Mouse (Mus musculus): ENCODE results near the gene Ntng2. TPM values are rescaled to one million over a fixed set of nuclear protein-coding genes. Genes with fewer than 3 reads are reported as not detected.

The Ntng2 gene
- 3.9 and 5.5 TPM in 2 replicates for polyA plus RNA-seq (2015; fragmentation: Nextera tagmentation; extraction: Ambion mirVana)

GRCm38 (mm10) chr2:29252599-29253204 lies at the start of gene Ntng2:
Ntng2 (minus strand) TSS chr2:29253005.
- H3K4me2 ChIP-seq, result peak within 1 kb of the TSS; percentile 99
- peak within 1 kb of the TSS; percentile 60 for H3K27ac ChIP-seq (replicated peaks)
- no peaks in the 10 kb centered on the region for H3K36me3 ChIP-seq
- peaks cover 23% of the 10 kb centered on the region for H3K27me3 ChIP-seq
- no peaks in the 10 kb centered on the region for H3K9me3 ChIP-seq
- H3K4me1 ChIP-seq (replicated peaks), result peaks cover 43% of the 10 kb centered on the region
- 0 out of 2 replicates have a peak, but pooled peaks have one; percentile 39 for ATAC-seq (ENCODE audit: low FRiP score, low read depth)
- peak within 1 kb of the TSS; percentile 54 for H3K4me3 ChIP-seq
- WGBS, result under 1% methylated on average over 54 of the region's 54 CpGs
- peak within 1 kb of the TSS; percentile 51 for H3K9ac ChIP-seq

GRCm38 (mm10) chr2:29295557-29295956 lies 42.8 kb upstream of the Ntng2 start:
- no peak for ATAC-seq (ENCODE audit: low FRiP score, low read depth)
- Histone ChIP-seq H3K4me1 (replicated peaks) (no peaks in the 10 kb centered on the region), H3K4me2 (no peak overlapping the region), H3K36me3 (no peaks in the 10 kb centered on the region), H3K4me3 (no peak overlapping the region), H3K9ac (no peak overlapping the region), H3K9me3 (0 out of 2 replicates have a peak, but pooled peaks cover 6% of the 10 kb centered on the region), H3K27ac (replicated peaks) (no peak overlapping the region), H3K27me3 (no peaks in the 10 kb centered on the region)
- 86% methylated on average over 3 of the region's 3 CpGs for WGBS

GRCm38 (mm10) chr2:29287651-29288050 lies 34.8 kb upstream of the Ntng2 start:
- H3K36me3 ChIP-seq, result no peaks in the 10 kb centered on the region
- WGBS, result 78% methylated on average over 5 of the region's 5 CpGs
- no peaks in the 10 kb centered on the region for H3K27me3 ChIP-seq
- no peak overlapping the region for H3K27ac ChIP-seq (replicated peaks)
- H3K4me3 ChIP-seq, result no peak overlapping the region
- no peak for ATAC-seq (ENCODE audit: low FRiP score, low read depth)
- H3K9me3 ChIP-seq, result no peaks in the 10 kb centered on the region
- no peak overlapping the region for H3K9ac ChIP-seq
- H3K4me2 ChIP-seq, result no peak overlapping the region
- no peaks in the 10 kb centered on the region for H3K4me1 ChIP-seq (replicated peaks)

- H3K27me3 ChIP-seq, result no peaks in the 10 kb centered on the region
- H3K4me3 ChIP-seq, result no peak overlapping the region
- H3K36me3 ChIP-seq, result no peaks in the 10 kb centered on the region
- H3K9ac ChIP-seq, result no peak overlapping the region
- H3K4me1 ChIP-seq (replicated peaks), result no peaks in the 10 kb centered on the region; the same call in 1 of the 2 replicates
- H3K27ac ChIP-seq (replicated peaks), result no peak overlapping the region
- no peak overlapping the region for H3K4me2 ChIP-seq
- H3K9me3 ChIP-seq, result no peaks in the 10 kb centered on the region
- no peak for ATAC-seq (ENCODE audit: low FRiP score, low read depth)
- 35% methylated on average over 5 of the region's 5 CpGs for WGBS
Observed at GRCm38 (mm10) chr2:29277703-29278121, 24.9 kb upstream of the Ntng2 start.

- peak; percentile 74; the same call in 1 of the 2 replicates for ATAC-seq (ENCODE audit: low FRiP score, low read depth)
- Histone ChIP-seq H3K4me1 (replicated peaks) (peaks cover 18% of the 10 kb centered on the region), H3K4me3 (no peak overlapping the region), H3K9ac (no peak overlapping the region; the same call in 1 of the 2 replicates), H3K36me3 (no peaks in the 10 kb centered on the region), H3K27ac (replicated peaks) (peak overlapping the region; percentile 66), H3K27me3 (no peaks in the 10 kb centered on the region), H3K4me2 (no peak overlapping the region), H3K9me3 (no peaks in the 10 kb centered on the region)
- WGBS, result 25% methylated on average over 7 of the region's 7 CpGs
Observed at GRCm38 (mm10) chr2:29271803-29272518, 19.2 kb upstream of the Ntng2 start.

GRCm38 (mm10) chr2:29271098-29271497 lies 18.3 kb upstream of the Ntng2 start:
- Histone ChIP-seq H3K9ac (no peak overlapping the region), H3K36me3 (no peaks in the 10 kb centered on the region), H3K4me1 (replicated peaks) (peaks cover 25% of the 10 kb centered on the region), H3K9me3 (no peaks in the 10 kb centered on the region), H3K4me3 (no peak overlapping the region), H3K27me3 (no peaks in the 10 kb centered on the region), H3K4me2 (no peak overlapping the region), H3K27ac (replicated peaks) (0 out of 2 replicates have a peak overlapping the region, but pooled peaks have one; percentile 21)
- no peak for ATAC-seq (ENCODE audit: low FRiP score, low read depth)
- WGBS, result 57% methylated on average over 7 of the region's 7 CpGs

GRCm38 (mm10) chr2:29266810-29267209 lies 14.0 kb upstream of the Ntng2 start:
- Histone ChIP-seq H3K4me2 (no peak overlapping the region), H3K27me3 (no peaks in the 10 kb centered on the region), H3K4me1 (replicated peaks) (peaks cover 16% of the 10 kb centered on the region), H3K4me3 (no peak overlapping the region), H3K36me3 (no peaks in the 10 kb centered on the region), H3K9me3 (no peaks in the 10 kb centered on the region), H3K27ac (replicated peaks) (0 out of 2 replicates have a peak overlapping the region, but pooled peaks have one; percentile 20), H3K9ac (no peak overlapping the region)
- peak; percentile 56; the same call in 1 of the 2 replicates for ATAC-seq (ENCODE audit: low FRiP score, low read depth)
- 26% methylated on average over 4 of the region's 4 CpGs for WGBS

- 27% methylated on average over 6 of the region's 6 CpGs for WGBS
- peaks cover 11% of the 10 kb centered on the region; the same call in 1 of the 2 replicates for H3K4me1 ChIP-seq (replicated peaks)
- H3K9ac ChIP-seq, result no peak overlapping the region
- H3K27ac ChIP-seq (replicated peaks), result no peak overlapping the region
- no peak overlapping the region for H3K4me3 ChIP-seq
- H3K36me3 ChIP-seq, result no peaks in the 10 kb centered on the region
- H3K4me2 ChIP-seq, result no peak overlapping the region
- peak; percentile 19; the same call in 1 of the 2 replicates for ATAC-seq (ENCODE audit: low FRiP score, low read depth)
- no peaks in the 10 kb centered on the region for H3K27me3 ChIP-seq
- no peaks in the 10 kb centered on the region for H3K9me3 ChIP-seq
Observed at GRCm38 (mm10) chr2:29262436-29262915, 9.7 kb upstream of the Ntng2 start.

- WGBS, result 79% methylated on average over 6 of the region's 6 CpGs
- ATAC-seq (ENCODE audit: low FRiP score, low read depth), result no peak
- H3K9me3 ChIP-seq, result no peaks in the 10 kb centered on the region
- no peak overlapping the region for H3K4me2 ChIP-seq
- no peak overlapping the region for H3K9ac ChIP-seq
- no peak overlapping the region for H3K27ac ChIP-seq (replicated peaks)
- H3K4me3 ChIP-seq, result no peak overlapping the region
- H3K36me3 ChIP-seq, result no peaks in the 10 kb centered on the region
- no peaks in the 10 kb centered on the region for H3K27me3 ChIP-seq
- H3K4me1 ChIP-seq (replicated peaks), result no peaks in the 10 kb centered on the region
Observed at GRCm38 (mm10) chr2:29261126-29261525, 8.3 kb upstream of the Ntng2 start.

GRCm38 (mm10) chr2:29253205-29253865 lies 530 bp upstream of the Ntng2 start:
- H3K4me1 ChIP-seq (replicated peaks), result peaks cover 40% of the 10 kb centered on the region
- H3K9ac ChIP-seq, result peak overlapping the region; percentile 51
- H3K4me3 ChIP-seq, result peak overlapping the region; percentile 54
- no peaks in the 10 kb centered on the region for H3K9me3 ChIP-seq
- no peaks in the 10 kb centered on the region for H3K36me3 ChIP-seq
- WGBS, result 1% methylated on average over 22 of the region's 22 CpGs
- peak overlapping the region; percentile 60 for H3K27ac ChIP-seq (replicated peaks)
- peak; percentile 43 for ATAC-seq (ENCODE audit: low FRiP score, low read depth)
- H3K4me2 ChIP-seq, result peak overlapping the region; percentile 99
- peaks cover 21% of the 10 kb centered on the region for H3K27me3 ChIP-seq

- ATAC-seq (ENCODE audit: low FRiP score, low read depth), result 0 out of 2 replicates have a peak, but pooled peaks have one; percentile 51
- peak overlapping the region; percentile 51 for H3K9ac ChIP-seq
- H3K36me3 ChIP-seq, result no peaks in the 10 kb centered on the region
- H3K4me2 ChIP-seq, result peak overlapping the region; percentile 99
- WGBS, result under 1% methylated on average over 48 of the region's 49 CpGs
- H3K9me3 ChIP-seq, result no peaks in the 10 kb centered on the region
- peaks cover 49% of the 10 kb centered on the region for H3K4me1 ChIP-seq (replicated peaks)
- peak overlapping the region; percentile 54 for H3K4me3 ChIP-seq
- H3K27ac ChIP-seq (replicated peaks), result peak overlapping the region; percentile 60
- H3K27me3 ChIP-seq, result peaks cover 23% of the 10 kb centered on the region
Observed at GRCm38 (mm10) chr2:29252059-29252598, 676 bp downstream of the Ntng2 start.

All from hindbrain, embryonic 15.5 days (tissue).